8 mouse cellular contexts compared by ENCODE assay signal in the genomic region with DNA sequence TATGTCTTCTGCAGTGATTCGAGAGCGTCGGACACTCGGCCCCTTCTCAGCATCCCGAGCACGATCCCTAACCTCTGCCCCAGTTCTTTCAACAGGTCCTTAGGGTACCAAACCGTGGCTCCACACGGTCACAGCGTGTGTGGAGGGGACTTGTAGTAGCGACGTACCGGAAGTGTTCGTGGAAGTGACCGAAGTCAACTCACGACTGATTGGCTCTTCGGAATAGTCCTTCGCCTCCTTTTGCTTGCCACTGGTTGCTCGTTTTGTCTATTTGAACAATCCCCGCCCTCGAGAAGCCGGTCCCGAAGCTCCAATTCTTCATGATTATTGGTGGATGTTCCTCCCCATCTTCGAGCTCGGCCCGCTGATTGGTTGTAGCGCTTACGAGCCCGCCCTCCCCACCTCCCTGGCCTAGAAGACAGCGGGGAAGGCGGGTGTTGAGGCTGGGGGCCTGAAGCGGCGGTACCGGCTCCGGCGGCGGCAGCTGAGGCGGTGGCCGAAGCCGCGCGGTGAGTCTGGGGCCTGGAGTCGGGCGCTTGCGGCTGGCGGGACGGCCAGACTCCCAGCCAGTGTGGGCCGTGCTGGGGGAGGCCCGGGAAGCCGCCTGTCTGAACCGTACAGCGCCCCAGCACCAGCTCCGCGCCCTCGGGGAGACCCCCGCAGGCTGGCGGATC. TPM values are rescaled to one million over a fixed set of nuclear protein-coding genes. Genes with fewer than 3 reads are reported as not detected.
DNase-seq lines count a peak whose midpoint lies in the region; ATAC-seq lines count a peak whose summit lies in the region.

A gene (plus strand): TSS at position 433 of the 674 bp plus-strand sequence.

- DNase-seq in B cell, adult 2 months: peak; percentile 87 to 90
- peak; percentile 100 for DNase-seq in brain, adult 2 months (ENCODE audit: low read depth, low spot score)
- peak; percentile 99 for DNase-seq in heart, embryonic 10.5 days (ENCODE audit: low spot score)
- peak; percentile 94 for DNase-seq in liver
- peak; percentile 93 to 95 for DNase-seq in spleen, postnatal 4 days (ENCODE audit: low spot score in 2 of 2)

- H3K4me3 ChIP-seq in heart, embryonic 10.5 days: peak within 1 kb of the TSS; percentile 98
- H3K4me3 ChIP-seq in kidney, embryonic 15.5 days (replicated peaks): peak within 1 kb of the TSS; percentile 85

- peaks cover 24% of the 10 kb centered on the region for H3K4me1 ChIP-seq in heart, embryonic 10.5 days
- peaks cover 29% of the 10 kb centered on the region for H3K4me1 ChIP-seq in kidney, embryonic 15.5 days

- H3K36me3 ChIP-seq in heart, embryonic 10.5 days: peaks cover 13% of the 10 kb centered on the region
- H3K36me3 ChIP-seq in kidney, embryonic 15.5 days: peaks cover 14% of the 10 kb centered on the region

- H3K27ac ChIP-seq in heart, embryonic 10.5 days: peak within 1 kb of the TSS; percentile 92
- peak within 1 kb of the TSS; percentile 82 for H3K27ac ChIP-seq in kidney, embryonic 15.5 days

- peak within 1 kb of the TSS; percentile 79 for H3K9ac ChIP-seq in kidney, embryonic 15.5 days

- ATAC-seq in erythroblast, adult 5-6 weeks (replicated peaks; ENCODE audit: low FRiP score, poor library complexity, severe bottlenecking): peak; percentile 93
- ATAC-seq in kidney, embryonic 15.5 days (replicated peaks; ENCODE audit: low FRiP score): peak; percentile 96
- ATAC-seq in monocyte, adult 5-6 weeks (replicated peaks; ENCODE audit: insufficient number of reproducible peaks, low FRiP score, low TSS enrichment, poor library complexity, severe bottlenecking): peak; percentile 96

- H3K27me3 ChIP-seq in heart, embryonic 10.5 days (ENCODE audit: insufficient read depth, poor library complexity, severe bottlenecking): no peaks in the 10 kb centered on the region
- no peaks in the 10 kb centered on the region for H3K27me3 ChIP-seq in kidney, embryonic 15.5 days

- H3K4me2 ChIP-seq in kidney, embryonic 15.5 days: peak within 1 kb of the TSS; percentile 66

- no peaks in the 10 kb centered on the region for H3K9me3 ChIP-seq in heart, embryonic 10.5 days
- H3K9me3 ChIP-seq in kidney, embryonic 15.5 days (replicated peaks): no peaks in the 10 kb centered on the region

- under 1% methylated on average over 56 of the region's 56 CpGs for WGBS in heart, embryonic 10.5 days
- WGBS in kidney, embryonic 15.5 days: under 1% methylated on average over 56 of the region's 56 CpGs

RNA-seq across cellular contexts. Expression of the gene that starts here (rescaled TPM):
- total RNA-seq in erythroblast, adult 5-6 weeks (2015; ENCODE audit: low replicate concordance): 4.6 and 5.4 TPM in 2 replicates
- 5.2 and 7.8 TPM in 2 replicates for total RNA-seq in erythroblast, adult 5-6 weeks (2017; ENCODE audit: low replicate concordance)
- 17.3 and 19.9 TPM in 2 replicates for polyA plus RNA-seq in heart, embryonic 10.5 days (2016; fragmentation: Nextera tagmentation; extraction: Ambion mirVana)
- 19.5 and 20.0 TPM in 2 replicates for polyA plus RNA-seq in kidney, embryonic 15.5 days (2015; fragmentation: Nextera tagmentation; extraction: Ambion mirVana)
- 14.9 to 23.1 TPM (median 19.1 TPM) in 3 replicates for total RNA-seq in monocyte, adult 5-6 weeks (2017)

Comparison
In these comparisons a context has a peak if more than half of its experiments do, and no peak if none do; other contexts are left out.
1. Peak in every context shown above with its lines: DNase-seq, ATAC-seq, H3K4me3 ChIP-seq and H3K27ac ChIP-seq.